Mouse (Mus musculus) kidney, embryonic 15.5 days (tissue): ENCODE data around the gene D630039A03Rik. TPM values are rescaled to one million over a fixed set of nuclear protein-coding genes. Genes with fewer than 3 reads are reported as not detected.

Source experiments
- ATAC-seq: fragments of 200-750 bp; cut with Nextera tagmentation; replicated peaks from 2 replicates; pipeline ENCODE4 v1.8.0; 2017; ENCODE audit warnings: moderate TSS enrichment; ENCODE audit not compliant: low FRiP score
- H3K27ac ChIP-seq: fragments of 300-500 bp; sonication (generic); 2 replicates; pipeline ENCODE4 v1.5.1; 2015; ENCODE audit warnings: mild to moderate bottlenecking, inconsistent platforms
- H3K27me3 ChIP-seq: fragments of 300-500 bp; sonication (generic); 2 replicates; pipeline ENCODE4 v1.6.1; 2015; ENCODE audit warnings: inconsistent platforms
- H3K36me3 ChIP-seq: fragments of 300-500 bp; sonication (generic); 2 replicates; pipeline ENCODE4 v1.6.1; 2015; ENCODE audit warnings: inconsistent platforms
- H3K4me1 ChIP-seq: fragments of 300-500 bp; sonication (generic); 2 replicates; pipeline ENCODE4 v1.6.1; 2015; ENCODE audit warnings: inconsistent platforms
- H3K4me2 ChIP-seq: fragments of 300-500 bp; sonication (generic); 2 replicates; pipeline ENCODE4 v1.6.1; 2015; ENCODE audit warnings: moderate library complexity, mild to moderate bottlenecking, inconsistent platforms
- H3K4me3 ChIP-seq: fragments of 300-500 bp; sonication (generic); replicated peaks from 2 replicates; pipeline ENCODE4 v1.5.1; 2015; ENCODE audit warnings: mild to moderate bottlenecking, inconsistent platforms
- H3K9ac ChIP-seq: fragments of 300-500 bp; sonication (generic); 2 replicates; pipeline ENCODE4 v1.6.1; 2015; ENCODE audit warnings: mild to moderate bottlenecking, inconsistent platforms
- H3K9me3 ChIP-seq: fragments of 300-500 bp; sonication (generic); replicated peaks from 2 replicates; pipeline ENCODE4 v1.6.1; 2016; ENCODE audit warnings: inconsistent platforms
- WGBS: fragments of 180-500 bp; shearing (Covaris S2); methylation state at CpG from one replicate; pipeline ENCODE4 v1.1.7; 2015; ENCODE audit warnings: mixed read lengths; 5-methylcytosine and 5-hydroxymethylcytosine counted together
- polyA plus RNA-seq: library from polyadenylated mRNA; unstranded; fragments of >200 nt; fragmentation: Nextera tagmentation; extraction: Ambion mirVana; gene quantifications from 2 replicates; pipeline ENCODE4 v1.2.1, GENCODE M21; 2015

Gene D630039A03Rik
- polyA plus RNA-seq = 1.2 and 1.6 TPM in 2 replicates

DNA sequence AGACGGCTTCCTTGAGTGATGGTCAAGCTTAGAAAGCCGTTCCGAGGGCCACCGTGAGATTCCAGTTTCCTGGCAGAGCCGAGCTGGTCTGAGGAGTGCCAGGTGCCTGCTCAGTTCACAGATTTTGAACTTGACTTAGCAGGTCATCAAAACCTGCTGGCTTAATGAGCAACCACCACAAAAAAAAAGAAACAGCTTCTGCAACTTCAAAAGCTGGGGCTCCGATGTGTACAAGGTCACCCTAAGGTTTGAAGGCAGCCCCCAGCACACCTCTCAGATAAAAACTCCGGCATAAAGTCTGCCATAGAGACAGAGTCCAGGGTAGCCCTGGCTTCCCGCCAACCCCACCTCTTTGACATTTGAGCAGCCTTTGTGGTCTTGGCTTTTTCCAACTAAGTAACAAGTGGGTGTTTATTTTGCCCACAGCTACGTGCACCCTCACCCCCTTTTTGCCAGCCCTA lies at the start of gene D630039A03Rik:
TSS of gene D630039A03Rik (minus strand) at position 97 of the 461 bp plus-strand sequence.
- no peak; the same call in 1 of the 2 replicates for ATAC-seq
- peak within 1 kb of the TSS; percentile 45 for H3K27ac ChIP-seq
- H3K9ac ChIP-seq = 0 out of 2 replicates have a peak within 1 kb of the TSS, but pooled peaks have one; percentile 8
- peak within 1 kb of the TSS; percentile 23 for H3K4me3 ChIP-seq
- H3K4me2 ChIP-seq = peak within 1 kb of the TSS; percentile 56
- H3K27me3 ChIP-seq = no peaks in the 10 kb centered on the region
- H3K4me1 ChIP-seq = peaks cover 33% of the 10 kb centered on the region
- WGBS = 12% methylated on average over 9 of the region's 9 CpGs
- no peaks in the 10 kb centered on the region for H3K9me3 ChIP-seq
- H3K36me3 ChIP-seq = no peaks in the 10 kb centered on the region

DNA sequence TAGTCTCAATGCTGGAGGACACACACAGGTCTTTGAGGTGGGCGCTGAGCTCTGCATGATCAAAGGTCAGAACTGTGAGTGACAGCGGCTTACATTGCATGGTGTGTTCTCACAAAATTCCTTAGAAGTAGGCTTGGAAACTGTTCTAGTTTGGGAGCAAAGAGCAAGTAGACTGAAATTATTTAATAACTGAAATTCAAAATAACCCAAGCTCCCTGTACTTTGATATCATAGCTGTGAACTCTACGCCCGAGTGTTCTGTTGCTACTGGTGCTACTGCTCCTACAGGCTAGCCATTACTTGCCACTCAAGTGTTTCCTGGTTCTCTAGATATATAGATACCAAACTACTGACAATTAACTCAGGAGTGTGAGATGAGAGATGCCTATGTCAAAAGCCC lies 49.4 kb upstream of the D630039A03Rik start:
- no peak for ATAC-seq
- Histone ChIP-seq H3K27me3 (no peaks in the 10 kb centered on the region), H3K9me3 (no peaks in the 10 kb centered on the region), H3K4me3 (no peak overlapping the region), H3K4me2 (no peak overlapping the region), H3K27ac (no peak overlapping the region), H3K9ac (no peak overlapping the region), H3K36me3 (no peaks in the 10 kb centered on the region), H3K4me1 (0 out of 2 replicates have a peak, but pooled peaks cover 3% of the 10 kb centered on the region)
- WGBS = 96% methylated on average over 4 of the region's 4 CpGs

DNA sequence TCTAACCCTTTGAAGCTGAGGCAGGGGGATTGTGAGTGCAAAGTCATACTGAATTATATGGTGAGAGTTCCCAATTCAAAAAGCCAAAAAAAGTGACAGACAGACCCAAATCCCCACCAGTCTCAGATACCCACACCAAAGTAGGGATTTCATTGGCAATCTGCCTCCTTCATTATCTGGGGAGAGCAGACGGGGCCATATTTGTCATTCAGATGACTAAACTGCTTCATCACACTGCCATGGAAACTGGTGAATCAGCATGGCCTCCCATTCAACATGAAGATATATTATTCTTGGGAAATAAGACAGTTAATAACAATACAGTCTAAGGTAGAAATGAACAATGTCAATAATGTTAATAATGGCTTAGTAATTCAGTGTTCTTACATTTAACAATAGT lies 48.0 kb upstream of the D630039A03Rik start:
- 0 out of 2 replicates have a peak, but pooled peaks cover 3% of the 10 kb centered on the region for H3K4me1 ChIP-seq
- H3K4me3 ChIP-seq = no peak overlapping the region
- no peak for ATAC-seq
- 69% methylated on average over 1 of the region's 1 CpGs for WGBS
- no peaks in the 10 kb centered on the region for H3K36me3 ChIP-seq
- no peaks in the 10 kb centered on the region for H3K9me3 ChIP-seq
- no peaks in the 10 kb centered on the region for H3K27me3 ChIP-seq
- H3K27ac ChIP-seq = no peak overlapping the region
- no peak overlapping the region for H3K4me2 ChIP-seq
- H3K9ac ChIP-seq = no peak overlapping the region

DNA sequence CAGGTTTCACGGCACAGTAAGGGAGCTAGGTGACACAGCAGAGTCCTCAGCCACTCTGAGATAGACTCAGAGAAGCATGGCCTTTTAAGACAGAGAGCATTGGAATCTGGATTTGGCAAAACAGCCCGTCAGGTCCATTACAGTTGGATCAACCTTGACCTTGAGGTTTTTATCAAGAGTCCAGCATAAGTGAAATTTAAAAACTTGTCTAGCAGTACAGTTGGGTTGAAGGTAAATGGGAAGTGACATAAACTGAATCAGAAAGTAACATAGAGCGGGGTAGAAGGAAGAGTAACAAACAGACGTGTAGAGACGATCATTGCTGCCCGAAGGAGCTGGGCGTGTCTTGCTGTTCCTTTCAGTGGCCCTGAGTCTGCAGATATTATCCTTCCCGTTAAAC lies 43.0 kb upstream of the D630039A03Rik start:
- no peaks in the 10 kb centered on the region for H3K9me3 ChIP-seq
- WGBS = 81% methylated on average over 8 of the region's 8 CpGs
- H3K9ac ChIP-seq = no peak overlapping the region
- no peak overlapping the region for H3K4me3 ChIP-seq
- no peak overlapping the region for H3K27ac ChIP-seq
- H3K27me3 ChIP-seq = peaks cover 3% of the 10 kb centered on the region; the same call in 1 of the 2 replicates
- H3K36me3 ChIP-seq = 0 out of 2 replicates have a peak, but pooled peaks cover 4% of the 10 kb centered on the region
- no peak for ATAC-seq
- H3K4me2 ChIP-seq = no peak overlapping the region
- H3K4me1 ChIP-seq = peaks cover 30% of the 10 kb centered on the region

DNA sequence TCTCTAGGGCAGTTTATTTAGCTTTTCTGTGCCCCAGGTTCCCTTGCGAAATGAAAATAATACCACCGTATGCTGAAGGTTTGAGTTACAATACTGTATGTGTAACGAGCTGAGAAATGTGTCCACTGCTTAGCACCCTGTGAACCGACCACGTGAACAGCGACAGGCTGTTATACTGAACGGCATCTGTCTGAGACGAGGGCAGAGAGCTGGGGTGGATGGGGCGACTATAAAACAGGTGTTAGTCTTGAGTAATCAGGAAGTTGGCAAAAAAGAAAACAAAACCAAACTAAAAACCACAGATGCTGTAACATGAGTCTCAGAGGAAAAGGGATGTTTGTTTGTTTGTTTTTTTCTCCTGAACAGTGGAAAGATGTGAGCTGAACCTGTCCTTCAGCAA lies 42.0 kb upstream of the D630039A03Rik start:
- H3K9ac ChIP-seq = no peak overlapping the region
- WGBS = 36% methylated on average over 9 of the region's 9 CpGs
- H3K27me3 ChIP-seq = peaks cover 3% of the 10 kb centered on the region; the same call in 1 of the 2 replicates
- no peak for ATAC-seq
- H3K36me3 ChIP-seq = 0 out of 2 replicates have a peak, but pooled peaks cover 4% of the 10 kb centered on the region
- no peak overlapping the region for H3K4me3 ChIP-seq
- H3K4me2 ChIP-seq = no peak overlapping the region
- H3K27ac ChIP-seq = no peak overlapping the region
- H3K4me1 ChIP-seq = peaks cover 39% of the 10 kb centered on the region
- H3K9me3 ChIP-seq = no peaks in the 10 kb centered on the region

DNA sequence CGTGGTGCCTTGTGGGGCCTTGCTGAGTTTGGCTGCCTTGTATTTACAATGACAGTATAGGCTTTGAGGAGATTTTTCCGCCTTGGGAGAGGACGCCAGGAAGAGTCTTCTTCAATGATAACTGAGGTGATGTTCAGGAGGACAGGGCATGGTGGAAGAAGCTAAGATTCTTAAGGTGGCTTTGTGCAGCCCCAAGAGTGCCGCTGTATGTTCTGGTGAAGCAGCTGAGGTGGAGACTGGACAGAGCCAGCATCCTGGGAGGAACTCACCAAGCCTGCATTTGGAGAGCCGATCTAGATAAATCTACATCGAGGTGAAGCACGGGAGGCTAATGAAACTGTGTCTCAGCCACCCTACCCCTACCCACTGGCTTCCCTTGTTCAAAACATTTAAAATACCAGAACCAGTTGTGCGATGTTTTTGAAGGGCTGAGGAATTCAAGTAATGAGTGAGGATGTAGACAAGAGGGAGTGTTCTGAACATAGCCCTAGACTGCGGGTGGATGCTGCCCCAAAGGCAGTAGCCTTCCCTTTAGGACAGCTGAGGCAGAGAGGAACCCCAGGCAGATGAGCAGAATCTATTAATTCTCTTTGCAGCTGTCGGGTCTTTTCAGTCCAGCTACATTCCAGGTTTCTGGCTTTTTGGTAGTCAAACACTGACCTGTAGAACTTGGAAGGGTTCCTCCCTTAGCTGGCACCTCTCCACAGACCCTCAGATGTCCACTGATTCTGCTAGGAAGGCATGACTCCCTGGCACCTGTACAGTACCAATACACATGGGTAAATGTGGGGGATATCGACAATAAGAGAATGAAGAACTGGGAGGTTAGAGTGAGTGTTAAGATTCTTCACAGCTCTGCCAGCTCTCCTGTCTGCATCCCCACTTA lies 41.3 kb upstream of the D630039A03Rik start:
- H3K9ac ChIP-seq = peak overlapping the region; percentile 58; the same call in 1 of the 2 replicates
- H3K27ac ChIP-seq = peak overlapping the region; percentile 99
- peak overlapping the region; percentile 93 for H3K4me3 ChIP-seq
- peaks cover 3% of the 10 kb centered on the region; the same call in 1 of the 2 replicates for H3K27me3 ChIP-seq
- ATAC-seq = no peak
- peak overlapping the region; percentile 77 for H3K4me2 ChIP-seq
- peaks cover 39% of the 10 kb centered on the region for H3K4me1 ChIP-seq
- no peaks in the 10 kb centered on the region for H3K9me3 ChIP-seq
- WGBS = 44% methylated on average over 11 of the region's 11 CpGs
- H3K36me3 ChIP-seq = peaks cover 5% of the 10 kb centered on the region; the same call in 1 of the 2 replicates

DNA sequence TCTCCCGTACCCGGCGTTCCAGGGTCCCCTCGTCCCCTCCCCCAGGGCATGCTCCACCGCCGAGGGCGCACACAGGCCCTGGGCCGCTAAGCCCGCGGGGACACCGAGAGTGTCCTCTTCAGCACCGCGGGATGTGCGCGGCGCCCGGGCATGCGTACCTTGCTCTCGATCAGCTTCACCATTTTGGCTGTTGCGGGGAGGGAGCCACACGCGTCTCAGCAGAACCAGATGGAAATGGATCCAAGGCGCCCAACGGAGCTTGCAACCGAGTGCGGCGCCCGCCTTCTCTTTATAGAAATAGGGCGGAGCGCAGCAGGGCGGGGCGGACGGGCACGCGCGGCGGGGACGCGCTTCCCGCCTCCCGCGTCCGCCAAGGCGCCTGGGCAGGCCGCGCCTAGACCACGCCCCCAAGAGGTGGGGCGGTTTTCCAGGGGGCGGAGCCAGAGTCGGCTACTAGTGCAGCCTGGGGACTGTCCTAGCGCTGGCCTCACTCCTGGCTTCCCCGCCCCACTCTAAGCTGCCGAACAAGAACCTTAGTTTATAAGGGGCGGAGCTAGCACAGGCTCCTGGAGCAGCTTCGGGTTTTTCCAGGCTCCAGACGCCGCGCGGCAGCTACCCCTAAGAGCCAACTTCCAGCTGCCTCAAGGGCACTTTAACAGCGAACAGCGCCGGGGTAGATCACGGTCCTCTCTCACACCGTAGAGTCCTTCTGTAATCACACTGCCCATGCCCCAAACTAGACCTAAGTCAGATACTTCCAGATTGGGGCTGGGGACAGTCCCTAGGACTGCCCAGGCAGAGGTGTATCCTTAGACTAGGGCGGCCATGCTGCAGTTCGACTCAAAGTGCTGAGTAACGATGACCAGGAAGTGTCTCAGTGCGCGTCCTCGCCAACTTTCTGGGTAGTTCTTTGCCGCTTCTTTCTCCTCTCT lies 40.2 kb upstream of the D630039A03Rik start, which contains the start of gene Txn1:
TSS of gene Txn1 (minus strand) at position 383 of the 932 bp plus-strand sequence.
- Histone ChIP-seq H3K4me3 (peak within 1 kb of the TSS; percentile 93), H3K4me2 (peak within 1 kb of the TSS; percentile 77), H3K4me1 (peaks cover 42% of the 10 kb centered on the region), H3K27ac (peak within 1 kb of the TSS; percentile 99), H3K36me3 (peaks cover 17% of the 10 kb centered on the region), H3K27me3 (peaks cover 3% of the 10 kb centered on the region; the same call in 1 of the 2 replicates), H3K9ac (peak within 1 kb of the TSS; percentile 85), H3K9me3 (no peaks in the 10 kb centered on the region)
- peak; percentile 99 for ATAC-seq
- under 1% methylated on average over 70 of the region's 71 CpGs for WGBS

DNA sequence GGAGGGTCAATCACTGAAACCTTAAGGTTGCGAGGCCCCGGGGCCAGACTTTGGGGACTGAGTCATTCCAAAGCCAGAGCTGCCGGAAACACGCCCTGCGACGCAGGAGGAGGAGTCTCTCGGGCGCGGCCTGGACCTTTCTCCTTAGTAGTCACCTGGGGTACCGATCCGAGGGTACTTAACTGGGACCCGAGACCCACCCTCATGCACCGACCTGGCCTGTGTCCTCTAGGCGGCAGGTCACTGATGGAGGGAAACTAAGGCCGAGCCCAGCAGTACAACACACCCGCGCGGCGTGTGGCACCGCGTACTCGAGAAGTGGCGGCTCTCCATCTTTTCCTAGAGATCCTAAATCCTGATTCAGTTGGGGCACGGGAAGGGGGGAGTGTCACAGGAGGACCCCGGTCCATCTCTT lies 39.5 kb upstream of the D630039A03Rik start:
- Histone ChIP-seq H3K4me3 (peak overlapping the region; percentile 93), H3K27ac (peak overlapping the region; percentile 94), H3K9me3 (no peaks in the 10 kb centered on the region), H3K27me3 (peaks cover 3% of the 10 kb centered on the region; the same call in 1 of the 2 replicates), H3K4me2 (peak overlapping the region; percentile 73), H3K36me3 (peaks cover 24% of the 10 kb centered on the region), H3K9ac (peak overlapping the region; percentile 85), H3K4me1 (peaks cover 42% of the 10 kb centered on the region)
- peak; percentile 24 for ATAC-seq
- WGBS = under 1% methylated on average over 25 of the region's 25 CpGs

DNA sequence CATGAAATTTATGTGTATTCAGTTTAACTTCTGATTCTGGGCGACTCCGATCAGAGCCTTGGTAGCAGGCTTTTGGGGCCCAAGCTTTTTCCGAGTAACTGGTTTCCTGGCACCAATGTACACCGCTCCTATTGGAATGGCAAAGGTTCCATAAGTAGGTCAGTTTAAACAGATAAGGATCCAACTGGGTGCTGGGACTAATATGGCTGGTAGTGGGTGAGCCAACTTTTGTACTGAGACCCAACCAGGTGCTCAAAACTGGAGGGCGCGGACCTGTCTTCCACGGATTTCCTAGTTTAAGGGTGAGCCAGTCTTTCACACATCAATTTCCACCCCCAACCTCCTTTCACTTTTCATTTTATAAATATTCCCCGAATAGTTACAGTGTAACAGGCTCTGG lies 38.9 kb upstream of the D630039A03Rik start:
- no peak for ATAC-seq
- peak overlapping the region; percentile 94 for H3K27ac ChIP-seq
- H3K27me3 ChIP-seq = peaks cover 3% of the 10 kb centered on the region; the same call in 1 of the 2 replicates

DNA sequence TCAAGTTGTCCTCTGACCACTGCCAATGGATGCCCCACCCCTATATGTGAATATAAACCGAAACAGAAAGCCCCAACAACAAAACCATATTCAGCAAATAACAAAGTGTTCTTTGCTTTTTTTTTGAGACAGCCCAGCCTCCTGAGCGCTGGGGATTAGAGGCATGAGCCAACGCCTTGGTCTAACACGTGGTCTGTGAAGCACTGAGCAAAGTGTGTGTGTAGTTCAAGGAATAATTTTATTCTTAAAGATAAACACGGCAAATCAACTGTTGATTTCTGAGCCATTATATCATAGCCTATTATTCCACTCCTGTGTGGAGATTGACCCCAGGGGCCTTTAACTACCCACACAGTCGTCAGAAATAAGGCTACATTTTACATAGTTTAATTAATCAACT lies 38.5 kb upstream of the D630039A03Rik start:
- peaks cover 42% of the 10 kb centered on the region for H3K4me1 ChIP-seq
- H3K36me3 ChIP-seq = peaks cover 34% of the 10 kb centered on the region
- WGBS = 74% methylated on average over 6 of the region's 6 CpGs
- no peak overlapping the region for H3K27ac ChIP-seq
- no peak overlapping the region for H3K9ac ChIP-seq
- H3K4me3 ChIP-seq = peak overlapping the region; percentile 93
- peak overlapping the region; percentile 73 for H3K4me2 ChIP-seq
- H3K9me3 ChIP-seq = no peaks in the 10 kb centered on the region
- H3K27me3 ChIP-seq = peaks cover 3% of the 10 kb centered on the region; the same call in 1 of the 2 replicates
- no peak for ATAC-seq

More for the DNA sequence above, 38.9 kb upstream of the D630039A03Rik start:
- peak overlapping the region; percentile 85; the same call in 1 of the 2 replicates for H3K9ac ChIP-seq
- H3K4me1 ChIP-seq = peaks cover 42% of the 10 kb centered on the region
- no peaks in the 10 kb centered on the region for H3K9me3 ChIP-seq
- H3K4me3 ChIP-seq = peak overlapping the region; percentile 93
- 74% methylated on average over 8 of the region's 8 CpGs for WGBS
- peak overlapping the region; percentile 73 for H3K4me2 ChIP-seq
- H3K36me3 ChIP-seq = peaks cover 30% of the 10 kb centered on the region

DNA sequence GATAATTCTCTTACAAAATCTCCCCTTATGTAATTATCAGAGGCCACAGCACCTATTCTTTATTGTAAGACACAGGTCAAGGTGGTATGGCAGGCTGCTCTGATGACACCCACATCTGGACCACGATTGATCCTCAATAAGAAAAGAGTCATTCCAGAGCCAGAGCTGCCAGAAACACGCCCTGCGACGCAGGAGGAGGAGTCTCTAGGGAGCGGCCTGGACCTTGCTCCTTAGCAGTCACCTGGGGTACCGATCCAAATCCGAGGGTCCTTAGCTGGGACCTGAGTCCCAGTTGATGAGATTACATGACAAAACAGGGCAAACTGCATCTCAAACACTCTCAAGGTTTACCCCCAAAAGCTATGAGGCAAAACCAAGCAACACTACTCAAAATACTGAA lies 37.7 kb upstream of the D630039A03Rik start:
- 80% methylated on average over 7 of the region's 7 CpGs for WGBS
- H3K9me3 ChIP-seq = no peaks in the 10 kb centered on the region
- H3K9ac ChIP-seq = no peak overlapping the region
- H3K4me1 ChIP-seq = peaks cover 42% of the 10 kb centered on the region
- no peak for ATAC-seq
- peaks cover 3% of the 10 kb centered on the region; the same call in 1 of the 2 replicates for H3K27me3 ChIP-seq
- H3K27ac ChIP-seq = no peak overlapping the region; the same call in 1 of the 2 replicates
- peak overlapping the region; percentile 73 for H3K4me2 ChIP-seq
- no peak overlapping the region for H3K4me3 ChIP-seq
- peaks cover 42% of the 10 kb centered on the region for H3K36me3 ChIP-seq
